Mouse (Mus musculus): ENCODE results near the gene Zfp91.

Zfp91 gene

DNA sequence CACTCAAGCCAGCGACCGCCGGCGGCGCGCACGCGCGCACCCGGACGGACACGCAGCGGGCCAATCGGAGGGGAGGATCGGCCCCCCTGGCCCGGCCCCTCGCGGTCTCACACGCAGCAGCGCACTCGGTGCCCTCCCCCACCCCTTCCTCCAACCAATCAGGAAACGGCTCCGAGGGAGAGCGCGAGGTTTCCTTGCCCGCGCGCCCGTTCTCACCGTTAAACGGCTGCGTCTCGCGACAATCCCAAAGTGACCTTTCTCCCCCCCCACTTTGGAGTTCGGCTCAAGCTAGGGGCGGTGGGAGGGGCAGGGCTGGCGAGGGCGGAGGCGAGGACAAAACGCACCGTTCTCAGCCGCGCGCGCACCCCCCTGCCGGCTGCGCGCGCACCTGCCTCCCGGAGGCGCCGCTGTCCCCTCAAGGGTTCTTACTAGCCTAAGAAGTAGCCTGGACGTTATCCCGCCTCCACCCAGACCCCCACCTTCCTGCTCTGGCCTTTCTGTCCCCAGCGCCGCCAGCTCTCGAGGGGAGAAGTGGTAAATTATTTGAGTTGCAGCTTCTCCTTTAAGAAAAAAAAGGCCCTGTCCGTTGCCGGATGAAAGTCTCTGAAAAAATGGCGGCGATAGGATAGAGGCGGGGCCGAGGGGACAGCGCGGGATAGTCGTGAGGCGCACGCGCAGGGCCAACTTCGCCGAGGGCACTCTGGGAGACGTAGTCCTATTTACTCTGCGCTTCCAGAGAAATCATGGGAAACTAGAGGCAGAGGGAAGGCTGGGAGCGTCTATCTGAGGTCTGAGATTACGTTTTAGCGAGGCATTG, at the start of gene Zfp91, which contains the start of gene Lpxn:
Gene Zfp91 (minus strand): TSS at position 616 of the 817 bp plus-strand sequence.
Gene Lpxn (plus strand): TSS at position 683 of the 817 bp plus-strand sequence.
- CTCF ChIA-PET: no interaction called here

DNA sequence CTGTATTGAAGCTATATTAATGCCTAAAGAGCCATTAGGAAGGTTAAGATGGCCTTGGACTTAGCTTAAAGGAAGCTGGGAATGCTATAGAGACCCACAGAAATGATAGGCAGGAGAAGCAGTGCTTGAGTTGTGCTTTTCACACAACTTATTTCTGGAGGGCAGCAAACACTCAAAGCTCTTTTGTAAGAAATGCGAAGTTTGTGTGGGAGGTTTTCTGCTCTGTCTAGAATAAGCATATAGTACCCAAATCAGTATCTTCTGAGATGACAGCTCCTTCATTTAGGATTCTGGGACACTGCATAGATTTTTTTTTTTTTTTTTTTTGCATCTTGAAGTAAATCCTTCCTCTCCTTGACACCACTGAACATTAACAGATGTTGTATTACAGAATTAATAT, 42.6 kb upstream of the Zfp91 start:
- CTCF ChIA-PET: no interaction called here

- CTCF ChIA-PET: no interaction called here
These were observed 37.7 kb upstream of the Zfp91 start for GRCm38 (mm10) chr19:12833625-12834024.

DNA sequence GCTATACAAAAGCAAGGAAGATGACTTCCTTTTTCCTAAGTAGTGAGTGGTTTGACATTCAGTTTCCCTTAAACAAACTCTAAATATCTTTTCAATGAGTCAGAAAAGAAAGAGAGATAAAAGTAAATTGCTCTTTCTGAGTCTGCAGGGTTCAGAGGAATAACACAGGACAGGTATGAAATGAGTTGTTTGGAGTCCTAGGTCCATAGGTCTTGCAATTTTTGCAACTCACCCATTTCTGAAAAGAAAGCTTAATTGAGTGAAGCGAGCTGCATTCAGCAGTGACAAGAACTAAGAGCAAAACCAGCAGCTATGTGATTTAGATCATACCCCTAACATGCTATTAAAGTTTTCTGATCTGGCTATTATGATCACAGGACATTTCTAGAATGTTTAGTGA, 35.6 kb upstream of the Zfp91 start:
- CTCF ChIA-PET: no interaction called here

DNA sequence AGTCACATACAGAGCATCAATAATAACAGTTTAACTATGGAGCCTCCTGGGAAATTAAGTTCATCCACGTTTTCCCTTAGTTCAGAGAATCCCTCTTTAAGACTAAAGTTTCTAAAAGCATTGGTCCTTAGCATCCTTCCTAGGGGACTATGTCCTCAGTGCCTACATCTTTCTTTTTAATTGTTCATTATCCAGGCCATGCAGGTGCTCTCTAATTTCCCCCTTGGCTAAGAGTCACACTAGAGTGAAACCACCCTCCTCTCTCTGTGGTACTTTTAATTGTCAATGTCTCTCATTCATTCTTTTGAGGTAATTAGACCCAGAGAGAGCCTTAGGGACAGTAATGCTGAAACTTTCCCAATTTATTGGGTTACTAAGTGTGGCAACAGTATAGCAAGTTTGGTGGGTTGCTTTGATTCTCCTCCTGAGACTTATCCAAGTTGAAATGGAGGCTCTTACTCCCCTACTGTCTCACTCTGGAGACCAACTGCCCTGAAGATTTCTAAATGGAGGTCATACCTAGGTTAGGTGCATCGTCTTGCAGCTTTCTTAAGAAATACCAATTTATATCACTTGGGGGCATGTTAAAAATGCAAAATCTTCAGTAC, 35.0 kb upstream of the Zfp91 start:
- CTCF ChIA-PET: no interaction called here

GRCm38 (mm10) chr19:12824549-12824948, 28.6 kb upstream of the Zfp91 start:
- CTCF ChIA-PET: no interaction called here

- CTCF ChIA-PET: interaction anchor here (0.6 to 1.5 kb wide), 2 partner anchors 19 to 254 kb away, joined by 3 to 5 read pairs; no protein-coding TSS in a partner anchor
These were observed 24.5 kb upstream of the Zfp91 start for GRCm38 (mm10) chr19:12820383-12820782.

- CTCF ChIA-PET: interaction anchor here (1.0 kb wide), 1 partner anchor 19 kb away, joined by 5 read pairs; no protein-coding TSS in a partner anchor
These were observed 22.6 kb upstream of the Zfp91 start for GRCm38 (mm10) chr19:12818507-12818906.

GRCm38 (mm10) chr19:12813883-12814282, 18.0 kb upstream of the Zfp91 start:
- CTCF ChIA-PET: no interaction called here

GRCm38 (mm10) chr19:12812644-12813364, 16.9 kb upstream of the Zfp91 start:
- CTCF ChIA-PET: no interaction called here

- CTCF ChIA-PET: no interaction called here
These were observed 10.3 kb upstream of the Zfp91 start for GRCm38 (mm10) chr19:12806214-12806613.

DNA sequence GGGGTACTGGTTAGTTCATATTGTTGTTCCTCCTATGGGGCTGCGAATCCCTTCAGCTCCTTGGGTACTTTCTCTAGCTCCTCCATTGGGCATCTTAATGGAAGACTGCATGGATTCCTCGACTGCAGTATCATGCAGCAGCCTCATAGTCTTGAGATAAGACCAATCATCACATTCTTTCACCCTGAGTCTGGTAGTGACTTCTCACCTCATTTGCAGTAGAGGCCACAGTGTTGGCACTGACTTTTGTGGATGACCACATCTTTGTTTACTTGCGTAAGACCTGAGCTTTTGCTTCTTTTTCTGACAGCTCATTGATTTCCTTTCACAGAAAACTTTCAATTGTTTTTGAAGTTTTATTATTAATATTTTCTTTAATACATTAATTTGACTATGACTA, 9.8 kb upstream of the Zfp91 start:
- CTCF ChIA-PET: no interaction called here

- CTCF ChIA-PET: no interaction called here
These were observed 8.3 kb upstream of the Zfp91 start for GRCm38 (mm10) chr19:12804237-12804636.

DNA sequence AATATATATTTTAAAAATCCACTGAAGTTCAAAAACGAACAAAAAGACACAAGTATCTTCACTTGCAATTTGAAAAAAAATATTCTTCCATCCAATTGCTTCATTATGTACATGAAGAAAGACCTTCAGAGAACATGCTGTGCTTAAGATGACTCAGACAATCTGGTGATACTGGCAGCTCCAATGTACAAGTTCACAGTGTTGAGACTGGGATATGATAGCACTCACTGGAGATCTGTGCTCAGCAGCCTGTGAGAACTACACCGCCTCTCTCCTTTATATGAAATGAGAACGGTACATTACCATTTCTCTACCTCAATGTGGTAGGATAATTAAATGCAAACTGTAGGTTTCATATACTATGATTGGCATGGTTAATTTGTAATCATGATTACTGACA, 6.9 kb upstream of the Zfp91 start:
- CTCF ChIA-PET: no interaction called here

DNA sequence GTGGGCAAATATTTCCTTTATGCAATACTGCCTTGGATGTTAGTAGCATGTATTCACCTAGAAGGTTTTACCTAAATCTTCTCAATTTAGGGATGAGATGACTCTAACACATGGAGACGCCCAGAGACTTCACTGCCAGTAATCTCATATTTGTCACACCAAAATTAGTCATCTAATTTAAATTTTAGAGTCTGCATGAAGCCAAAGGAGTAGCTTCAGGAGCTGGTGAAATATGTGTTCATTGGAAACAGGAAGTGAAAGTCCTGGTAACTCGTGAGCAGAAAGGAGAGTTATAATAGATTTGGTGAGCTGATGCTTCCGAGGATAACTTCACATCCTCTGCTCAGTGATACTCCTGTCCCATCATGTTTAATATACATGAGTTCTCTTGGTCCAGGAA, 5.1 kb upstream of the Zfp91 start:
- CTCF ChIA-PET: interaction anchor here (1.3 kb wide), 1 partner anchor 19 kb away, joined by 5 read pairs; no protein-coding TSS in a partner anchor

DNA sequence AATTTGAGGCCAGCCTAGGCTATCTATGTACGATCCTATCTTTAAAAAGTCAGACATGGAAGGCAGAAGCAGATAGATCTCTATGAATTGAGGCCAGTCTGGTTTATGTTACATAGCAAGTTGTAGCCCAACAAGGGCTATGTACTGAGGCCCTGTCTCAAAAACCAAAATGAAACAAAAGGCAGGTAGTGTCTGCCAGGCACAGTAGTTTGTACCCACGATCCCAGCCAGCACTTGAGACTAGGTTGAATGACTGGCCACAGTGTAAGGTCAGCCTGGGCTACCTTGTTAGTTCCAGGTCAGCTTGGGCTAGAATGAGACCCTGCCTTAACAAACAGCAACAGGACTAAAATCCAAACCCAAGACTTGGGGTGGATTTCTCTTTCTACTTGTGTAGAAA, 4.7 kb upstream of the Zfp91 start:
- CTCF ChIA-PET: no interaction called here

- CTCF ChIA-PET: interaction anchor here (0.6 to 1.3 kb wide), 5 partner anchors 10 to 332 kb away, joined by 3 to 12 read pairs (median 5); no protein-coding TSS in a partner anchor
These were observed 3.2 kb upstream of the Zfp91 start for GRCm38 (mm10) chr19:12799081-12799480.

GRCm38 (mm10) chr19:12798404-12798803, 2.5 kb upstream of the Zfp91 start:
- CTCF ChIA-PET: interaction anchor here (0.6 to 1.3 kb wide), 5 partner anchors 11 to 332 kb away, joined by 3 to 12 read pairs (median 5); no protein-coding TSS in a partner anchor

GRCm38 (mm10) chr19:12797071-12797470, 1.1 kb upstream of the Zfp91 start:
- CTCF ChIA-PET: interaction anchor here (0.7 kb wide), 1 partner anchor 33 kb away, joined by 3 read pairs; no protein-coding TSS in a partner anchor

- CTCF ChIA-PET: no interaction called here
These were observed 504 bp upstream of the Zfp91 start for GRCm38 (mm10) chr19:12796328-12796931.

DNA sequence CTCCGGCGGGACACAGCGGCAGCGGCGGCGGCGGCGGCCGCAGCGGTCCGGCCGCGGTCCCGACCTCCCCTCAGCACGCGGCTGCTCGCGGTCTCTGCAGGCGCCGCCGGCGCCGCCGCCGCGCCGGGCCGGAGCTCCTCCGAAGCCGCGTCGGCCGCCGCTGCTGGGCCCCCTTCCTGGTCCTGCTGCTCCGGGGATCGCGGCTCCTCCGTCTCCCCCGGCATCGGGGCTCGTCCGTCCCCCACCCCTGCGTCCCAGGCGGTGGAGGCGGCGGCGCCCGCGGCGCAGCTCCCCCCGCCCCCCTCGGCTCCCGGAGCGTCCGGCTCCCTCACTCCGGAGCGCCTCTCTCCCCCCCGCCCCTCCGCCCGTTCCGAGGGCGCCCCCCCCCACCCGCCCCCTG, 816 bp downstream of the Zfp91 start:
- CTCF ChIA-PET: interaction anchor here (0.5 kb wide), 1 partner anchor 354 kb away, joined by 3 read pairs; no protein-coding TSS in a partner anchor

Measured in spleen, embryonic (tissue).